Mouse (Mus musculus) thymus, postnatal 14 days (tissue): ENCODE data around the gene Pitx1.

Source experiments
- DNase-seq: peaks from one replicate; pipeline ENCODE4 v3.0.0; 2021

Gene Pitx1

DNA sequence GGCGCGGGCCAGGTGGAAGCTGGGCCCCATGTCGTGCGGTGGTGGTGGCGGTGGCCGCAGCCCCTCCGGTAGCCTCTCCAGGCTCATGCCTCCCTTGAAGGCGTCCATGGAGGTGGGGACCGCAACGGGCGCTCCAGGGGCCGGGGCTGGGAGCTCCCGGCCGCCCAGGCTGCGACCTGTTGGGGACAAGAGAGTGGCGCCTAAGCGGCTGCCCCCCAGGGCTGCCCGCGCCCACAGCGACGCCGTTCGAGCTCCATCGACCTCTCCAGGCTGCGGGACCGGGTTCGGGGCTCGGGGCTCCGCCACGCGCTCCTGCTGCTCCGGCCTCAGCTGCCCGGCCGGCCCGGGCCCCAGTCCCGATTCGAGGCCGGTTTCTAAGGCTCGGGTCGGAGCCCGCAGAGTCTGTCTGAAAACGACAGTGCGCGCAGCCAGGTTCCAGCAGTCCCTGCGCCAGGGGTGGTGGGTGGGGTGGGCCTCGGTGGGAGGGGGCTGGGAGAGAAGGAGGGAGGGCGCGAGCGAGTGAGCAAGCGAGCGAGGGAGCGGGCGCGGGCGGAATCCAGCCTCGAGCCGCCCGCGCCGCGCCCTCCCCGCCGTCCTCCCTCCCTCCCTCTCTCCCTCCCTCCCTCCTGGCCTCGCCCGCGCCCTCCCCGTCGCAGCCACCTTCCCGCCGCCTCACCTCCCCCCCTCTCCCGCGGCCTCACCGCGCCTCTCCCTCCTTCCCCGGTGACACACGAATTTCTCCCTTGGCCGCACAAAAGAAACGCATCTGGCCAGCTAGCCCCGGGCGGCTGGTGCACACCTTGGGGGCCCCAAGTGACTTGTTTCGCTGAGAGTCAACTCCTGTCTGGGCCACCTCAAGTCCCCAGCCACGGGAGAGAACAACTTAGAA is 4.9 kb downstream of the Pitx1 start:
- DNase-seq = no peak

DNA sequence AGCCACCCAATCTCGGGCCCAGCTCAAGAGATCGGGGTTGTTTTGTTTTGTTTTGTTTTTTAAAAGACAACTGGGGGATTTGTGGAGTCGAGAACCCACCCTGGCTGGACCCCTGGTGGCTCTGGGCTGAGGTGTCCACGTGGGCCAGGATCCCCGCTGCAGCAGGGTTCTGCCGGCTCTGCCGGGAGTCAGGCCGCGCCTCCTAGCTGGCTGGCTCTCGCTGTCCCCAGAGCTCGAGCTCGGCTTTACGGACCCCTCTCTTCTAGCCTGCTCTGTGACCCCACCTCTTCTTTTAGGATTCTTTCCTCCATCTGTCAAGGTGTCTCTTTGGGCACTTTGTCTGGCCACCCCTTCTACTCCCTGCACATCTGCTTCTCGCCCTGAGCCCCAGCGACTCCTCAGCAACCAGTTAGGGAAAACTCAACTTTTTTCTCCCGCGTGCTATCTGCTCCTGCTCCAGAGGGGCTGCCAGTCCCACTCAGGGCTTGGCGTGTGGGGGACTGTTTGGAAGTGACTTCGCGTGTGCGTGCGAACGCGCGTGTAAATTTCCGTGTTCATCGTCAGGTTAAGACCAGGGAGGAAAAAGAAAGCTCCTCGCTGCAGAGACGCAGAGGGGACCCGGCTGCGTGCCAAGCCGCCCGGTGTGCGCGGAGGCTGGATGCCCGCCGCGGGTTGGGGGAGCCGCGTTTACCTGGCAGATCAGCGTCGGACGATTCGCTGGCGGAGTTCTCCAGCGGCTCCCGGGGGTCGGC is 5.7 kb downstream of the Pitx1 start:
- no peak for DNase-seq

DNA sequence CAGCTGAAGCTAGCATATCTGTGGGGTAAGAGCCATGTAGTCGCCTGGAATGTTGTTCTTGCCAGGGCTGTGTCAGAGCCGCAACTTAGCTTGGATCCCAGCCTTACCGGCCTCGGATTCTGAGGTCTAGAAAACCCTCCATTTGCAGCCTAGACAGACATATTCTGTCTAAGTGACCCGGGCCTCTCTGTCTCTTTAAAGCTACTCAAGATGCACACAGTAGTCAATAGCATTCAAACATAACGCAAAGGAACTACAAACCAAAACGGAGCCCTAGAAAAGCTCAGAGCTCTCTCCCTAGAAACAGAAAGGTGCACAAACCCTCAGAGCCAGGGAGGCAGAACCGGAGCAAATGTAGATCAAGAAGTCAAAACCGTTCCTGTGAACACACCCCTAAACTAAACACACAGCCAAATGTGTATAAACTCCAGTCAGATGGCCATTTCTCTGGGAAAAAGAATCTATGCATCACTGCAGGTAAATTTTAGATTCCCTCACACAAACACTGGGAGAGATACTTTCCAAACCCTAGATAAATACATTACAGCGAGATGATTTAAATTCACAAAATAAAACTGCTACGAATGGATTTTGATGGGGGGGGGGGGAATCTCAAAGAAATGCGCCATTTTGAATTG is 6.9 kb downstream of the Pitx1 start:
- DNase-seq = no peak

DNA sequence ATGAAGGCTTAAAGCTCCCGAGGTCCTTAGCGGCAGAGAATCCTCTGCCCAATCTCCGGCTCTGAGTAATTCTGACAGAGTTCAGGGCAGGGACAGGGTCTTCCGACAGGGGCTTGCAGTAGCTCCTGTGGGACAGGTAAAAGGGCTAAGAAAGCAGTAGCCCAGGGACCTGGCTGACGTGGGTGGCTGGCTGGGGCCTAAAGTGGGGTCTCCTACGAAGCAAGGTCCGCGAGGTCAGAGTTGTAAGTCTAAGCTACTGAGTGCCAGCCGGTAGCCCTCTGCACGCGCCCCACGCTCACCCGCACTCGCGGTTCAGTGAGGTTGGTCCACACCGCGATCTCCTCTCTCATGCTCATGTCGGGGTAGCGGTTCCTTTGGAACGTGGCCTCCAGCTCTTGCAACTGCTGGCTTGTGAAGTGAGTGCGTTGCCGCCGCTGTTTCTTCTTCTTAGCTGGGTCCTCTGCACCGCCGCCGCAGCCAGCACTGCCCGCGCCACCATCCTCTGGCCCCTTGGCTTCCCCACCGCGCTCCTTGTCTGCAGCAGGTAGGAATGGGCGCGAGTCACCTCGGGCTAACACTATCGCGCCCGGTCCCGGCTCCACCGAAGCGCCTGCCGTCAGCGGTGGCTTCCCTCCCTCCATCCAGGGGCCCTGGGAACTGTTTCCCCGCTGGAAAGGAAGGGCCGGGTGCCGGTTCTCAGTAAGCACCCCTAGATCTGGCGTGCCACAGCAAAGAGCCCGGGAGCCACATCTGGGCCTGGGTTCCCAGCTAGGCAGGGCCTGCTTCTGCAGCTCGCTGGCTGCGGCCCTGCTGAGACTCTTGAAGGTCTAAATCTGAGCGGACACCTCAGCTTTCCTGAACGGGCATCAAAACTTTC is 7.6 kb downstream of the Pitx1 start:
- DNase-seq = no peak

DNA sequence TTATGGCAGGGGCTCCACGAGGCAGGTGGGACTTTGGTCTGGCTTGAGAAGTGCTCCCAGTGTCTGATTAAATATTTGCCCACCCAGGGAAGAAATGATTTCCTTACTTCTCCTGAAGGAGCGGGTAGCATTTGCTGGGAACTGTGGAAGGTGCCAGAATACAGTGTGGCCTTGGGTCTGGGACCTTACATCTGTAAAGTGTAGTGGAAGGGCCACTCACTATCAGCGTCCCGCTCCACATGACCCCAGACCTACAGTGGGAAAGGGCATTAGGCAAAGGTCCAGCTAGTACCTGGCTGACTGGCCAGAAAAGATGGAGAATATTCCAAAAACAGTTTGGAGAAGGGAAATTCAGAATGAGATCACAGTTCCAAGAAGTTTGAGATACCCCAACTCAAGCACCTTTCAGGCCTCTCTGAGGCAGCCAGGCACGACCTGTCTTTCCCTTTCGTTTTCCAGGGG is 8.3 kb downstream of the Pitx1 start:
- DNase-seq = no peak

DNA sequence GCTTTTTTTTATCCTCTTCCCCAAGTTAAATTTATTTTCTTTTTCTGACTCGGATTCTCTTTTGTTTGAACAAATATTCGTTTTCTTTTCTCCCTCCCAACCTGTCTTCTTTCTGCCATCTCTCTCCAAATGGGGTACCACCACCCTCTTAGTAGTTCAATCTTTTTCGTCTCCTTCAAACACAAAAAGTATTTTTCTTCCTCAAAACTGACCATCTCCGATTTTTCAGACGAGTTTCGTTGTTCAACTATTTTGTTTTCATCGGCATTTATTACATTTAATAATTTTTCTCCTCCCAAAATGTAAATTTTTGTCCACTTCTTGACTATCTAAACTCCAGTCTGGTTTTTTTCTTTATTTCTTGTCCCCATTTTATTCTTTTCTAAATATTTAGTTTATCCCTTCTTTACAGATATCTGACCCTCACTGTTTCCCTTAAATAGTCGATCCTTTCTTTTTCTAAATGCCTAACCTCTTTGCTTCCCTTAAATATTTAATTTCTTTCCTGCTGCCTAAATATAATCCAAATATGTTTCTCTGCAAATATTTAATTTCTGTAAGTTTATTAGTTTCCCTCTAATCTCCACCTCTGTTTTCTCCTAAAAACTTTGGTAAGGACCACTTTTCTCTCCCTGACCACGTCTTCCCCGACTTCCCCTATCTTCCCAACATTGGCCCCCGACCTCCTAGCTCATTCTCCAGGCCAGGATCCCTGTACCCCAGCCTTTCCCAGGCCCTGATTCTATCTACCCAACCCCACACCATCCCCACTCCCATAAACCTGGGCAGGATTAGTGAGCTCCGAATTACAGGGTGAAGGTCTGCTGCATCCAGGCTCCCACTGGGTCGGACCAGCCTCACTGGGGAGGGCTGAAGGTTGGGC is 9.0 kb downstream of the Pitx1 start:
- DNase-seq = no peak

DNA sequence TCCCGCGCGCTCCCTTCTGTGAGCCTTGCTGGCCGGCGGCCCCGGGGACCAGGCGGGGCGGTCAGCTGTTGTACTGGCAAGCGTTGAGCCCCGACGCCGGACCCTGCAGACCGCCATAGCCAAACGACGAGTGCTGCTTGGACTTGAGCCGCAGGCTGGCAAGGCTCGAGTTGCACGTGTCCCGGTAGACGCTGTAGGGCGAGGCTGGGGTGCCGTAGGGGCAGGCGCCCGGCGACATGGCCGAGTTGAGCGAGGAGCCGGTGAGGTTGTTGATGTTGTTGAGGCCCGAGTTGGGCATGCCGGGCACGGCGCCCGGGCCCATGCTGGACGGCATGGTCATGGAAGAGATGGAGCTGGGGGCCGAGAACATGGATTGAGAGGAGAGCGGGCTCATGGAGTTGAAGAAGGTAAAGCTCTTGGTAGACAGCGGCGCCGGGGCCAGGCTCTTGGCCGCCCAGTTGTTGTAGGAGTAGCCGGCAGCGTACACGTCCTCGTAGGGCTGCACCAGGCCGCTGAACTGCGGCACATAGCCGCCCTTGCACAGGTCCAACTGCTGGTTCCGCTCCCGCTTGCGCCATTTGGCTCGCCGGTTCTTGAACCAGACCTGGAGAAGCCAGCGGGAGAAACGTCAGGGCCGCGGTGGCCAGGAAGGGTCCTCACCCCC is 9.9 kb downstream of the Pitx1 start:
- no peak for DNase-seq

DNA sequence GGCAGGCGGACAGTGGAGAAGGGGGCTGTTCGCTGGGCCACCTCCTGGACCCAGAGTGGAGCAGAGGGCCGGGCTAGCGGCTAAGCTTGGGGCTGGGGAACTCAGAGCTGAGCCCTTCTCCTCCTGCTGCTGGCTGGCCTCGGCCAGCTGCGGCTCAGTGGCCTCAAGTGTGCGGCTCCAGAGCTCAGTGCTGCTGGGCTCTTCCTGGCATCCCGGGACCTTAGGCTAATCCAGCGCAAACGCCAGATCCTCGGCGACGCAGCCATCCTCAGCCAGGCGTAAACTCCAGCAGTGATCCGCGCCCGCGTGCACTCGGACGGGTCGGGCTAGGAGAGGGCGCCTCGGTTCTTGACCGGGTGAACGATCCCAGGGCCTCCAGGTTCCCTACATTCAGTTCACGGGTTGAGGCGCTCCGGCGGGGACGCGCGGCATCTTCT is 10.7 kb downstream of the Pitx1 start:
- no peak for DNase-seq

DNA sequence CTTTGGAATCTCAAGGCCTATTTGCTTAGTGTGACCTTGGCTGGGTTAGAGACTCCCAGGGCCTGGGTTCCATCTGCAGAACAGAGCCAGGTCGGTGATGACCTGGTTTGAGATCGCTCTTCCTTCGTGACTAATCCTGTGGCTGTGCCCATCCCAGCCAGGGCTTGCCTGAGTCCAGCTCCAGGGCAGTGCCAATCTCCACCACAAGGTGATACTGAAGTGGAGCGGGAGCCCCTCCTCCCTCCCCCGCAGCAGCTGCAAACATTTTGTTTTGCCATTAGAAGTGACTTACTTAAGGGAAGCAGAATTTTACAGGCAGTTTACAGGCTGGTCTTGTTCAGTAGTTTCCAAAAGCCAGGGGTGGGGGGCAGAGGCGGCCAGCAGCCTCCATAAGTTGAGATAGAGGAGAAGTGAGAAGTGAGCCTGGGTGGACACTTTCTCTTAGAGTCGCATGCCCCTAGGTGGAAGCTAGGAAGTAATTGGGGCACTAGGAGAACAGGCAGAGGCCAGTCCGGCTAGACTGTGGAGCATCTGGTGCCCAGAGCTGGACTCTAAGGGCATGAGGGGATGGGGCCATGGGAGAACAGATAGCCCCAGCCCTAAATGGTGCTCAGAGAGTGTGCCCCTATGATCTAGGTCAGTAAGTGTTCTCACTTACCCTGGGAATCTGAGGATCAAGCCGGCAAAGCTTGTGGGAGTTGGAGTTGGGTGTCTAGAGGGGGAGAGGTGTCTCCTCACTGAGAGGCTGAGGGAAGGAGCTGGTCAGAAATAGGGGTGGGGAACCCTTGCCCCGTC is 11.6 kb downstream of the Pitx1 start:
- no peak for DNase-seq

DNA sequence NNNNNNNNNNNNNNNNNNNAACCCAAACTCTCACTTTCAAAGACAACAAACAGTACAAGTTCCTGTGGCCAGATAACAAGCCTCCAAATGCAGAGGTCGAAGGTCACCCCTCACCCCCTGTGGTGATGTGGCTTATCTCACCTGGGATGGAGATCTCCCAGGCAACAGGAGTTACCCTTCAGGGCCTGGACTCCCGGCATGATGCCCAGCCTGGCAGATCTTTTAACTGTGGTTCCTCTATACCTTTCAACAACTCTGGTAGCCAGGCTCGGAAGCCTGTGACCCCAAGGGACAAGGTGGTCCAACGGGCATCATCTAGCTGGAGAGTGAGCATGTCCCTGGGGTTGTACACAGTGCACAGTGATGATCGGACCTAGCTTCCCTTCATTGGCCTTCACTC is 13.5 kb downstream of the Pitx1 start:
- no peak for DNase-seq

DNA sequence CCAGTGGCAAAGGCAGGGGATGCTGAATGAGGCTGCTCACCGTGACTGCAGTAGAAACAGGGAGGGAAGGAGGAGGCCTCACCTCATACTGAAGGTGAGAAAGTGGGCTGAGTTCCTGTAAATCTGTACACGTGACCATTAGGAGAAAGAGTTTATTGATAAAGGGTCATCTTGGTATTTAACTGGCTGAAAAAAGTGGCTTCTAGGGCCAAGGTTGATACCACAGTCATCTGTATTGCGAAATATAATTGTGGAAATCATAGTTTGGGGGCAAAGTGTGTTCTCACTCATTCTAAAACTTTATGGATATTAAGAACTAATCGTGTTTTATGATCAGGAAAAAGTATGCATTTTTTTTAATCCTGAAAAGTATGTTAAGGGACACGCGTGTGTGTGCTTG is 21.2 kb downstream of the Pitx1 start:
- no peak for DNase-seq

DNA sequence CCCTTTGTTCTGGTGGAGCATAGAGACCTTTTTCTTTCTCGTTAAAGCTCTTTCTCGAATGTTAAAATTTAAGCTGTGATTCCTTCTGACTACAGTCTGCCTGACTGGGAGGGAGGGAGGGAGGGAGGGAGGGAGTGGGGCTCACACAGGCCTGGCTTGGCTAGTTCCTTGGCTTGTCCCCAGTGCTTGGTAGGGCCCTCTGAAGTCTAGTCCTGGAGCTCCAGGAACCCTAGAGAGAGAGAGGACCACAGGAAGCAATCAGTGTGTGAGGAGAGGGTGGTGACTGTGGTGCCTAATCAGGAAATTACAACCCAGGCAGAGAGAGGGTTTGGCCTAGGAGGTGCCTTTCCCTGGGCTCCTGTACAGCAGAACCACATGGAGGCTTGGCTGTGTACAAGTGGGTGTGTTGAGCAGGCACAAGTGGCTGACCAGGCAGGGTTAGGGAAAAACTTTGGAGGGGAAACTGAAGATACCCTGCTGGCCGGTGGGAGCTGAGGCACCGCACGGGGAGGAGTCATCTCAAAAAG is 22.4 kb downstream of the Pitx1 start:
- no peak for DNase-seq

DNA sequence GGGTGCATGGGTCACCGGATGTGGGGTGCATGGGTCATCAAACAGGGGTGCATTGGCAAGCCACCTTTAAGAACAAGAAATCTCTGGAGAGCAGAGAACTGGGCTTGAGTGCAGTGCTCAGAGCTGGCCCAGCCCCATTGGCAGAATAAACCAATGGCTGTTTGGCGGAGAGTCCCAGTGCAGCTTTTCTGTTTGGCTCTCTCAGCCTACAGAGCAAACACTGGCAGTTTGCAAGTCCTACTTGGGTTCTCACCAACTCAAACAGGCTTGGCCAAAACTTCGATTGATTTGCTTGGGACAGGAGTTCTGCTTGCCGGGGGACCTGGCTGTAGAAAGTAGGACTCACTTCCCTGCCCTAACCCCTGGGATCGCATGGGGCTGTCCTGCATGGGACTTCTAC is 25.0 kb downstream of the Pitx1 start:
- DNase-seq = no peak

DNA sequence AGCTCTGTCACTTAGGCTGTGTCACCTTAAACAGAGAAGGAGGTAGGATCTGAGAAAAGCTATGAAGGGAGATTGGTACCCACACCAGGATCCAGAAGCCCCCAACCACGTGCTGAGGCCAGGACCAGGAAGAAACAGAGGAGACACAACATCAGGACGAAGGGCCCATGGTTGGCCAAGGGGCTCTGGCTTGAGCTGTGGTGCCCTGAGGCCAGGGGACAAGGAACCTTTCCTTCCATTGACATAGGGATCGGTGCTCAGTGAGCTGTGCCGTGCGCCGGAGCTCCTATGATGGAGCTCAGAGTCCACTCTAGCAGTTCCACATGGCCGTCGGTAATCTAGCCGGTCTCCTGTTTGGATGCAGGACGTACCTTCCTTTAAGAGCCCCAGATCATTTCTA is 26.3 kb downstream of the Pitx1 start:
- no peak for DNase-seq

DNA sequence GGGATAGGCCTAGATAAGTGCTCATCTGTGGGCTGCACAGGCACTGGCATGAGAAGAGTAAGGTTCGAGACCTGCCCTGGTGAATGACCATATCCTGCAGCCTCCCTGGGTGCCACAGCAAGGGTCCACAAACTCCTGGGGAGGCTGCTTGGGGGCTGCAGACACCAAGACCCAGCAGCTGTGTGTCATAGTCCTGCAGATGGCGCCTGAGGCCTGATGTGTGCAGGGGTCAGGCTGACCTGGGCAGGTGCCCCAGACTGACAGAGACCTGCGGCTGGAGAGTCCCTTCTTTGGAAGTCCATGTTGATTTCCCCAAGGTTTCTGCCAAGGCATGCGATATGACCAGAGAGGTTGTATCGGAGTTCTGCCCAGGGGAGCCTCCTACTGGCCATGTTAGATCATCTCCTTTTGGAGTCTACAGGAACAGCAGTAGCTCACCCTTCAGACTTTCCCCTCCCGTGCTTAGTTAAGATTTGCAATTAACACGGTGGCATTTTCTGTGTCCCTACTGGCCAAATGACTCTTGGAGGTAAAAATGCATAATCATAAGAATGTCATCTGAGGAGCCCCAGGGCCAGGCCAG is 26.9 kb downstream of the Pitx1 start:
- DNase-seq = no peak

DNA sequence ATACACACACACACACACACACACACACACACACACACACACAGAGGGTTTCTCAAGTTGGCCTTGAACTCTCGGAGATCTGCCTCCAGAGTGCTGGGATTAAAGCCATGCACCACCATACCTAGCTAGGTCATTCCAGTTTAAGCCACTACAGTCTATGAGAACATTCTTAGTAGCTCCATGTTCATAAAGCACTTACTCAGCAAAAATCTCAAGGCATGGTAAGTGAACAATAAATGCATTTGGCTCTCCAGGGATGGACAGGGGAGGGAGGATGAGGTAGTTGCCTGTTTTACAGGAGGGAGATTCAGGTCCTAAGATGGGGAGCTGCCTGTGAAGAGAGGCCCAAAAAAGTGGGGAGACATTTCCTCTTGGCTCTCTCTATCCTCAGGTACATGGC is 32.0 kb downstream of the Pitx1 start:
- DNase-seq = no peak

DNA sequence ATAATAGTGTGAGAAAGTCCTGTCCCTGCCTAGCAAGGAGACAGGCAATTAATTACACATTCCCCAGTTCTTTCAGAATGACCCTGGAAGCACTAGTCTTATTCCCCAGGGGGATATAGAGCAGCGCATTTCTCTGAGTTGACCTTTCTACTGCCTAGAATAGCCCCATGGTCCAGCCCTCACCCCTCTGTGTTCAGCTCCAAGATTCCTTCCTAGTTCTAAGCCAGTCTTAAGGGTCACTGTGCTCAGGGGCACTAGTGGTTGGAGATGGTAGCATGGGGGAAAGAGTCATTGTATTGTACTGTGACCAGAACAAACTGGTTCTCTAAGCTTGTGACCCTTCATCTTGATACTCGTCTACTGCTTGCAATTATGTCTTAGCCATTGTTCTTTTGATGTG is 34.7 kb downstream of the Pitx1 start:
- no peak for DNase-seq

DNA sequence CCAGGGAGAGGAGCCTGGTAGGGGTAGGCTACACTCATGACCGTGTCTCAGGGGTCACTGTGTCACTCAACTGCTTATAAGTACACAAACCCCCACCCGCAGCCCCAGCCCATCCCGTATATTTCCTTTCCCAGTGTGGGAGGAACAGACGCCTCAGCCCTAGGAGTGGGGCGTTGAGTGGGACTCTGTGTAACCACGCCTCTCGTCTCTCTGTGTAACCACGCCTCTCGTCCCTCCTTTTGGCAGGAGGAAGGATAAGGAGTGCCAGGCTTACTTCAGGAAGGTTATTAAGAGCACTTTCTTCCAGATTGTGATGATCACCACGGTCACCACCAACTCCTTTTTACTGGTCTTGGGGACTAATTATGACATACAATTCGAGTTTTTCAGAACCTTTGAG is 49.9 kb downstream of the Pitx1 start:
- no peak for DNase-seq

DNA sequence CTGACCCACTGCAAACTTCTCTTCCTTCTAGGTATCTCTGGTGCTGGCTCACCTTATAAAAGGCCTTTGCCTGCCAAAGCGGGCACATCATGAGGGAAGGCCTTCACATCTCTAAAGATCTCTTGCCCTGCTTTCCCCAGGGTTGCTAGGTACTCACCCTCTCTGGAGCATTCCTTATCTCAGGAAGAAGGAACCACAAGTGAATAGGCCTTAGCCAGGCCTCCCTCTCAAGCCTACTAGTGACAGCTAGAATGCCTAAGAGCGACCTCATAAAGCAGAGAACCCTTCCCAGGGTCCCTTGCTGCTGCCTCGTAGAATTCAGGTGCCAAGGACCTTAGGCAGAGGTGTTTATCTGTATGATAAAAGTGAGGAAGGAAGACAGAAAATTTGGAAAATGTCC is 51.7 kb downstream of the Pitx1 start, which contains the start of gene Catsper3:
Gene Catsper3, plus strand, starts transcription at position 301 of the 400 bp plus-strand sequence.
- no peak for DNase-seq
